Mouse (Mus musculus) MEL (cell line): Measurements from ENCODE around the gene Gm10306. TPM values are rescaled to one million over a fixed set of nuclear protein-coding genes. Genes with fewer than 3 reads are reported as not detected.

Experiments used
- DNase-seq: peaks from one replicate; pipeline ENCODE4 v3.0.0; 2011; ENCODE audit warnings: low read depth, low spot score
- H3K27ac ChIP-seq: 2 replicates; pipeline ENCODE4 v1.5.1; 2012; ENCODE audit warnings: low read depth, mild to moderate bottlenecking, control low read depth, low read length, moderate library complexity; ENCODE audit not compliant: control insufficient read depth
- H3K27me3 ChIP-seq, 2 experiments: fragments of 150-350 bp in 1 of 2; sonication (generic) in 1 of 2; 2 replicates each; pipeline ENCODE4 v1.6.1; 2012; ENCODE audit warnings: low read length in 2 of 2, mild to moderate bottlenecking in 2 of 2, improper control_type of control experiment in 1 of 2, moderate library complexity in 1 of 2; ENCODE audit not compliant: insufficient read depth in 2 of 2, control insufficient read depth in 1 of 2
- H3K36me3 ChIP-seq, 2 experiments: 2 replicates each; pipeline ENCODE4 v1.6.1; 2012 to 2014; ENCODE audit warnings: low read length in 2 of 2, improper control_type of control experiment in 1 of 2, inconsistent platforms in 1 of 2, mild to moderate bottlenecking in 1 of 2; ENCODE audit not compliant: insufficient read depth in 2 of 2, control insufficient read depth in 1 of 2
- H3K4me1 ChIP-seq, 2 experiments: fragments of 150-350 bp in 1 of 2; sonication (generic) in 1 of 2; 2 replicates each; pipeline ENCODE4 v1.6.1; 2012; ENCODE audit warnings: low read length in 2 of 2, improper control_type of control experiment in 1 of 2, mild to moderate bottlenecking in 1 of 2; ENCODE audit not compliant: insufficient read depth in 2 of 2, control insufficient read depth in 1 of 2
- H3K4me3 ChIP-seq, 2 experiments: fragments of 150-350 bp in 1 of 2; sonication (generic) in 1 of 2; 2 replicates each; pipeline ENCODE4 v1.5.1; 2012; ENCODE audit warnings: low read depth in 2 of 2, low read length in 2 of 2, mild to moderate bottlenecking in 2 of 2, moderate library complexity in 2 of 2, control low read depth in 1 of 2, improper control_type of control experiment in 1 of 2; ENCODE audit not compliant: control insufficient read depth in 1 of 2, insufficient read depth in 1 of 2
- H3K79me2 ChIP-seq: 2 replicates; pipeline ENCODE4 v1.6.1; 2012; ENCODE audit warnings: mild to moderate bottlenecking, low read length, moderate library complexity; ENCODE audit not compliant: control insufficient read depth, poor library complexity, insufficient read depth
- H3K9ac ChIP-seq: 2 replicates; pipeline ENCODE4 v1.6.1; 2012; ENCODE audit warnings: low read depth, mild to moderate bottlenecking, control low read depth, low read length, moderate library complexity; ENCODE audit not compliant: control insufficient read depth, poor library complexity, severe bottlenecking
- H3K9me3 ChIP-seq: fragments of 150-350 bp; sonication (generic); replicated peaks from 2 replicates; pipeline ENCODE4 v1.6.1; 2012; ENCODE audit warnings: mild to moderate bottlenecking, low read length, improper control_type of control experiment, moderate library complexity; ENCODE audit not compliant: insufficient read depth
- BHLHE40 ChIP-seq: IDR thresholded peaks from 2 replicates; pipeline ENCODE4 v1.6.1; 2012; ENCODE audit warnings: low read depth, mild to moderate bottlenecking, inconsistent platforms, low read length, improper control_type of control experiment, borderline replicate concordance
- E2F4 ChIP-seq: IDR thresholded peaks from 2 replicates; pipeline ENCODE4 v1.6.1; 2011; ENCODE audit warnings: low read depth, low read length, improper control_type of control experiment, borderline replicate concordance
- ELF1 ChIP-seq: IDR thresholded peaks from 2 replicates; pipeline ENCODE4 v1.6.1; 2014; ENCODE audit warnings: low read depth, mild to moderate bottlenecking, inconsistent platforms, low read length, improper control_type of control experiment, moderate library complexity
- EP300 ChIP-seq, 2 experiments: IDR thresholded peaks; 2 replicates each; pipeline ENCODE4 v1.6.1; 2011; ENCODE audit warnings: improper control_type of control experiment in 2 of 2, low read length in 2 of 2, low read depth in 1 of 2, mild to moderate bottlenecking in 1 of 2
- GABPA ChIP-seq: IDR thresholded peaks from 2 replicates; pipeline ENCODE4 v1.6.1; 2012; ENCODE audit warnings: low read depth, mild to moderate bottlenecking, inconsistent platforms, low read length, improper control_type of control experiment, moderate library complexity
- HCFC1 ChIP-seq: IDR thresholded peaks from 2 replicates; pipeline ENCODE4 v1.6.1; 2012; ENCODE audit warnings: low read depth, mild to moderate bottlenecking, inconsistent platforms, low read length, improper control_type of control experiment, moderate library complexity
- JUND ChIP-seq: IDR thresholded peaks from 2 replicates; pipeline ENCODE4 v1.6.1; 2011; ENCODE audit warnings: low read depth, mild to moderate bottlenecking, improper control_type of control experiment, low read length
- KAT2A ChIP-seq: conservative IDR thresholded peaks from 2 replicates; pipeline ENCODE4 v1.6.1; 2012; ENCODE audit warnings: low read depth, low read length, improper control_type of control experiment, inconsistent platforms
- MAZ ChIP-seq: IDR thresholded peaks from 2 replicates; pipeline ENCODE4 v1.6.1; 2012; ENCODE audit warnings: low read depth, mild to moderate bottlenecking, inconsistent platforms, low read length, improper control_type of control experiment
- NRF1 ChIP-seq: IDR thresholded peaks from 2 replicates; pipeline ENCODE4 v1.6.1; 2014; ENCODE audit warnings: low read depth, mild to moderate bottlenecking, inconsistent platforms, low read length, improper control_type of control experiment, moderate library complexity; ENCODE audit not compliant: poor library complexity, insufficient read depth, severe bottlenecking
- POLR2AphosphoS2 ChIP-seq: IDR thresholded peaks from 2 replicates; pipeline ENCODE4 v1.6.1; 2011; ENCODE audit warnings: low read length, improper control_type of control experiment
- SIN3A ChIP-seq: IDR thresholded peaks from 2 replicates; pipeline ENCODE4 v1.6.1; 2012; ENCODE audit warnings: low read length, improper control_type of control experiment, inconsistent platforms
- TBP ChIP-seq: IDR thresholded peaks from 2 replicates; pipeline ENCODE4 v1.8.0; 2011; ENCODE audit warnings: low read depth, low read length, improper control_type of control experiment
- TCF12 ChIP-seq: IDR thresholded peaks from 2 replicates; pipeline ENCODE4 v1.6.1; 2014; ENCODE audit warnings: low read depth, mild to moderate bottlenecking, inconsistent platforms, low read length, improper control_type of control experiment, moderate library complexity
- UBTF ChIP-seq: IDR thresholded peaks from 2 replicates; pipeline ENCODE4 v1.6.1; 2012; ENCODE audit warnings: low read depth, mild to moderate bottlenecking, inconsistent platforms, low read length, improper control_type of control experiment, moderate library complexity, borderline replicate concordance; ENCODE audit not compliant: insufficient read depth
- USF2 ChIP-seq, 2 experiments: IDR thresholded peaks; 2 replicates each; pipeline ENCODE4 v1.6.1; 2011 to 2012; ENCODE audit warnings: improper control_type of control experiment in 2 of 2, low read length in 2 of 2, borderline replicate concordance in 1 of 2, inconsistent platforms in 1 of 2, low read depth in 1 of 2, mild to moderate bottlenecking in 1 of 2; ENCODE audit not compliant: insufficient read depth in 1 of 2
- ZMIZ1 ChIP-seq: IDR thresholded peaks from 2 replicates; pipeline ENCODE4 v1.6.1; 2012; ENCODE audit warnings: low read depth, mild to moderate bottlenecking, inconsistent platforms, low read length, improper control_type of control experiment, moderate library complexity
- polyA plus RNA-seq, 2 experiments: library from polyadenylated mRNA; stranded (reverse) in 1 of 2; unstranded in 1 of 2; fragments of >175 nt in 1 of 2; fragments of >200 nt in 1 of 2; gene quantifications; 2 replicates each; pipeline versions ENCODE4 v1.2.1 to v1.2.4; 2012; ENCODE audit warnings: low replicate concordance in 2 of 2, low read depth in 1 of 2; ENCODE audit not compliant: insufficient read length in 2 of 2, insufficient read depth in 1 of 2, missing spikeins in 1 of 2
- total RNA-seq: library from RNA; depleted of rRNA; stranded (reverse); fragments of 300-350 nt; gene quantifications from 2 replicates; pipeline ENCODE4 v1.2.3, GENCODE M21; 2012; rRNA removed

The Gm10306 gene
- total and polyA plus RNA-seq, 3 experiments, result 1.0 TPM; not detected in 2

DNA sequence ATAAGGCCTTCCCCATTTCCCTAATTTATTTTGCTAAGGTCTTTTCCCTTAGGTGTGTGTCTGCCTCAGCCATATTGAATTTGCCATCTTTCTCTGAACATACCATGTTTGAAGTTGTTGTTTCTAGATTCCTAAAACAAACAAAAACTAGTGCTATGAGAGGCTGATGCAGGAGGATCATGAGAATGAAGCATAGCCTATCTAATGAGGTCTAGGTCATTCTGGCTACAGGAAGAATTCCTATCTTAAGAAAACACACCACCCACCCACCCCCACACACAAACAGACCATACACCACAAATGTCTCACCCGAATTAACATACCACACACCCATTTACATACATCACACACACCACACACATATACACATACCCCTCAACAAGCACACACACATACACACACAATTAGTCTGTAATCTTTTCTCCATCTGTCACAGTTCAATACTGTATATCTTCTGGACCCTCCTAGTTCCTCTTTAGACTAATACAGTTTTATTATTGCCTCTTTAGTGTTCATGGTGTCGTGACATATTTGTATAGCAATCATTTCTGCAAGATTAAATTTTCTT is 48.2 kb downstream of the Gm10306 start (continued):
- TF ChIP-seq E2F4, result no peak
- TF ChIP-seq USF2 (IDR thresholded peaks at IDR 0.05; ENCODE audit: borderline replicate concordance in 1 of 2, insufficient read depth in 1 of 2, low read depth in 1 of 2, low read length in 2 of 2), result no peak

- TF ChIP-seq GABPA, result no peak
- TF ChIP-seq POLR2AphosphoS2, result no peak
- no peak for TF ChIP-seq HCFC1
- no peak for TF ChIP-seq TCF12
- no peak for TF ChIP-seq UBTF
- no peak for TF ChIP-seq NRF1
- no peak for TF ChIP-seq SIN3A
- TF ChIP-seq KAT2A, result no peak
- no peak for TF ChIP-seq JUND
- no peak for TF ChIP-seq TBP
- no peak for TF ChIP-seq ELF1
- TF ChIP-seq ZMIZ1, result no peak
- no peak for TF ChIP-seq E2F4
- no peak for TF ChIP-seq EP300 (IDR thresholded peaks at IDR 0.05; ENCODE audit: low read depth in 1 of 2, low read length in 2 of 2)
- no peak for TF ChIP-seq MAZ
- no peak for TF ChIP-seq BHLHE40
- peaks cover 23% of the 10 kb centered on the region for H3K79me2 ChIP-seq
- peaks cover 0 to 24% of the 10 kb centered on the region in 2 experiments; a peak in 3 of 4 replicates for H3K36me3 ChIP-seq
- H3K27me3 ChIP-seq, result no peaks in the 10 kb centered on the region
- no peak overlapping the region for H3K9ac ChIP-seq
- H3K4me3 ChIP-seq, result no peak overlapping the region
- no peak for DNase-seq
- no peaks in the 10 kb centered on the region for H3K9me3 ChIP-seq
- H3K27ac ChIP-seq, result no peak overlapping the region
- peaks cover 4 to 12% of the 10 kb centered on the region in 2 experiments for H3K4me1 ChIP-seq
Observed at GRCm38 (mm10) chr4:94605591-94605990, 49.2 kb downstream of the Gm10306 start.

Other genes with a start within 250 kb of the Gm10306 start
- gene Caap1, start 250 bp downstream of the Gm10306 start, total RNA-seq, result 12.8 and 13.0 TPM in 2 replicates
- 10 to 100 TPM in 1 of 2 experiments, not detected in 1; 13.9 TPM for gene Caap1, start 250 bp downstream of the Gm10306 start, polyA plus RNA-seq
- 85.1 and 103 TPM in 2 replicates for gene Plaa, start 46.7 kb downstream of the Gm10306 start, total RNA-seq
- gene Plaa, start 46.7 kb downstream of the Gm10306 start, polyA plus RNA-seq, result 100 to 1,000 TPM in 1 of 2 experiments, 10 to 100 TPM in 1; 63.7 to 102 TPM
- gene Ift74, start 57.9 kb downstream of the Gm10306 start, total RNA-seq, result 12.3 and 14.5 TPM in 2 replicates
- gene Ift74, start 57.9 kb downstream of the Gm10306 start, polyA plus RNA-seq, result 10 to 100 TPM in 1 of 2 experiments, not detected in 1; 10.2 TPM
- gene Lrrc19, start 93.6 kb downstream of the Gm10306 start, total RNA-seq, result not detected in 2 replicates
- gene Lrrc19, start 93.6 kb downstream of the Gm10306 start, polyA plus RNA-seq, result under 1 TPM in 1 of 2 experiments, not detected in 1; 0.04 TPM
- gene Tek, start 182.7 kb downstream of the Gm10306 start, total RNA-seq, result 0.10 and 0.58 TPM in 2 replicates
- gene Tek, start 182.7 kb downstream of the Gm10306 start, polyA plus RNA-seq, result under 1 TPM in 1 of 2 experiments, not detected in 1; 0.28 TPM